Mouse (Mus musculus) forebrain, embryonic 13.5 days (tissue): ENCODE measurements around the gene Tbc1d8b. TPM values are rescaled to one million over a fixed set of nuclear protein-coding genes. Genes with fewer than 3 reads are reported as not detected.
"Not testable (repeated sequence)": the region's sequence is repeated elsewhere in the genome, so short reads cannot be mapped to it uniquely, and the experiment has no call there.

ENCODE experiments used
- ATAC-seq: fragments of 200-750 bp; cut with Nextera tagmentation; 2 replicates; pipeline ENCODE4 v1.8.0; 2017
- H3K27ac ChIP-seq: fragments of 300-500 bp; sonication (generic); 2 replicates; pipeline ENCODE4 v1.5.1; 2015; ENCODE audit warnings: inconsistent platforms, mild to moderate bottlenecking, moderate library complexity
- H3K27me3 ChIP-seq: fragments of 300-500 bp; sonication (generic); 2 replicates; pipeline ENCODE4 v1.6.1; 2015; ENCODE audit warnings: mild to moderate bottlenecking, inconsistent platforms
- H3K36me3 ChIP-seq: fragments of 300-500 bp; sonication (generic); 2 replicates; pipeline ENCODE4 v1.6.1; 2015; ENCODE audit warnings: mild to moderate bottlenecking, inconsistent platforms; ENCODE audit not compliant: poor library complexity, severe bottlenecking
- H3K4me1 ChIP-seq: fragments of 300-500 bp; sonication (generic); 2 replicates; pipeline ENCODE4 v1.6.1; 2015; ENCODE audit warnings: inconsistent platforms
- H3K4me2 ChIP-seq: fragments of 300-500 bp; sonication (generic); 2 replicates; pipeline ENCODE4 v1.6.1; 2015; ENCODE audit warnings: inconsistent platforms, mild to moderate bottlenecking, moderate library complexity
- H3K4me3 ChIP-seq: fragments of 300-500 bp; sonication (generic); 2 replicates; pipeline ENCODE4 v1.5.1; 2015; ENCODE audit warnings: mild to moderate bottlenecking, inconsistent platforms
- H3K9ac ChIP-seq: fragments of 300-500 bp; sonication (generic); 2 replicates; pipeline ENCODE4 v1.6.1; 2015; ENCODE audit warnings: mild to moderate bottlenecking, inconsistent platforms
- H3K9me3 ChIP-seq: fragments of 300-500 bp; sonication (generic); replicated peaks from 2 replicates; pipeline ENCODE4 v1.6.1; 2016; ENCODE audit warnings: inconsistent platforms
- WGBS: fragments of 180-500 bp; shearing (Covaris S2); methylation state at CpG from one replicate; pipeline ENCODE4 v1.1.7; 2015; 5-methylcytosine and 5-hydroxymethylcytosine counted together
- polyA plus RNA-seq: library from polyadenylated mRNA; unstranded; fragments of >200 nt; fragmentation: Nextera tagmentation; extraction: Ambion mirVana; gene quantifications from 2 replicates; pipeline ENCODE4 v1.2.1, GENCODE M21; 2015

The Tbc1d8b gene
- polyA plus RNA-seq, 1 experiment from 2014 or later: 1.2 TPM

- Histone ChIP-seq H3K4me1 (no peaks in the 10 kb centered on the region), H3K9me3 (no peaks in the 10 kb centered on the region), H3K27ac (no peak overlapping the region), H3K36me3 (no peaks in the 10 kb centered on the region), H3K27me3 (no peaks in the 10 kb centered on the region), H3K4me3 (no peak overlapping the region), H3K9ac (no peak overlapping the region), H3K4me2 (no peak overlapping the region)
- ATAC-seq: no peak
- 79% methylated on average over 5 of the region's 5 CpGs for WGBS
Measured at GRCm38 (mm10) chrX:139737066-139737465, 52.3 kb downstream of the Tbc1d8b start.

GRCm38 (mm10) chrX:139751855-139752254, 67.1 kb downstream of the Tbc1d8b start:
- H3K9me3 ChIP-seq: no peaks in the 10 kb centered on the region
- 0% methylated on average over 1 of the region's 1 CpGs for WGBS
- no peak overlapping the region for H3K9ac ChIP-seq
- no peak overlapping the region for H3K4me2 ChIP-seq
- no peaks in the 10 kb centered on the region for H3K4me1 ChIP-seq
- ATAC-seq: no peak
- H3K27ac ChIP-seq: no peak overlapping the region
- H3K27me3 ChIP-seq: no peaks in the 10 kb centered on the region
- no peaks in the 10 kb centered on the region for H3K36me3 ChIP-seq
- H3K4me3 ChIP-seq: no peak overlapping the region

GRCm38 (mm10) chrX:139758634-139759033, 73.8 kb downstream of the Tbc1d8b start:
- H3K36me3 ChIP-seq, H3K27ac ChIP-seq, H3K4me3 ChIP-seq, ATAC-seq, H3K4me2 ChIP-seq, H3K9me3 ChIP-seq, H3K9ac ChIP-seq, H3K27me3 ChIP-seq, H3K4me1 ChIP-seq: not testable (repeated sequence)
- 85% methylated on average over 3 of the region's 3 CpGs for WGBS

- 88% methylated on average over 2 of the region's 2 CpGs for WGBS
- H3K27ac ChIP-seq: no peak overlapping the region
Measured at GRCm38 (mm10) chrX:139762546-139762945, 77.8 kb downstream of the Tbc1d8b start.

GRCm38 (mm10) chrX:139769975-139770637, 85.3 kb downstream of the Tbc1d8b start:
- ATAC-seq: peak; percentile 33; the same call in 1 of the 2 replicates
- Histone ChIP-seq H3K4me2 (no peak overlapping the region), H3K9ac (no peak overlapping the region), H3K9me3 (no peaks in the 10 kb centered on the region), H3K4me1 (no peaks in the 10 kb centered on the region), H3K27ac (no peak overlapping the region), H3K36me3 (no peaks in the 10 kb centered on the region), H3K4me3 (no peak overlapping the region), H3K27me3 (peaks cover 6% of the 10 kb centered on the region; the same call in 1 of the 2 replicates)
- WGBS: 76% methylated on average over 13 of the region's 13 CpGs

More at GRCm38 (mm10) chrX:139762546-139762945, 77.8 kb downstream of the Tbc1d8b start:
- no peak overlapping the region for H3K4me2 ChIP-seq
- ATAC-seq: no peak
- no peak overlapping the region for H3K9ac ChIP-seq
- no peaks in the 10 kb centered on the region for H3K36me3 ChIP-seq
- H3K4me3 ChIP-seq: no peak overlapping the region
- H3K4me1 ChIP-seq: no peaks in the 10 kb centered on the region
- no peaks in the 10 kb centered on the region for H3K27me3 ChIP-seq
- no peaks in the 10 kb centered on the region for H3K9me3 ChIP-seq

GRCm38 (mm10) chrX:139774309-139775083, 89.7 kb downstream of the Tbc1d8b start:
- Histone ChIP-seq H3K36me3 (no peaks in the 10 kb centered on the region), H3K9ac (no peak overlapping the region), H3K4me2 (no peak overlapping the region), H3K27me3 (peaks cover 6% of the 10 kb centered on the region; the same call in 1 of the 2 replicates), H3K27ac (no peak overlapping the region), H3K4me3 (no peak overlapping the region), H3K4me1 (no peaks in the 10 kb centered on the region), H3K9me3 (no peaks in the 10 kb centered on the region)
- ATAC-seq: peak; percentile 53; the same call in 1 of the 2 replicates
- WGBS: 32% methylated on average over 18 of the region's 18 CpGs

GRCm38 (mm10) chrX:139775084-139775612, 90.4 kb downstream of the Tbc1d8b start:
- Histone ChIP-seq H3K4me2 (no peak overlapping the region), H3K27me3 (peaks cover 6% of the 10 kb centered on the region; the same call in 1 of the 2 replicates), H3K36me3 (no peaks in the 10 kb centered on the region), H3K4me1 (no peaks in the 10 kb centered on the region), H3K9me3 (no peaks in the 10 kb centered on the region), H3K27ac (no peak overlapping the region), H3K4me3 (no peak overlapping the region), H3K9ac (no peak overlapping the region)
- 70% methylated on average over 7 of the region's 7 CpGs for WGBS
- ATAC-seq: 0 out of 2 replicates have a peak, but pooled peaks have one; percentile 13

- peaks cover 6% of the 10 kb centered on the region; the same call in 1 of the 2 replicates for H3K27me3 ChIP-seq
- no peak overlapping the region for H3K4me2 ChIP-seq
- no peak overlapping the region for H3K9ac ChIP-seq
- no peaks in the 10 kb centered on the region for H3K4me1 ChIP-seq
- WGBS: 41% methylated on average over 4 of the region's 4 CpGs
- no peak for ATAC-seq
- H3K4me3 ChIP-seq: no peak overlapping the region
- H3K27ac ChIP-seq: no peak overlapping the region
- H3K36me3 ChIP-seq: no peaks in the 10 kb centered on the region
- H3K9me3 ChIP-seq: no peaks in the 10 kb centered on the region
Measured at GRCm38 (mm10) chrX:139777357-139777756, 92.6 kb downstream of the Tbc1d8b start.

GRCm38 (mm10) chrX:139778886-139779285, 94.1 kb downstream of the Tbc1d8b start:
- H3K9ac ChIP-seq: no peak overlapping the region
- H3K4me2 ChIP-seq: no peak overlapping the region
- H3K9me3 ChIP-seq: no peaks in the 10 kb centered on the region
- no peak overlapping the region for H3K27ac ChIP-seq
- 71% methylated on average over 1 of the region's 1 CpGs for WGBS
- ATAC-seq: no peak
- no peak overlapping the region for H3K4me3 ChIP-seq
- H3K36me3 ChIP-seq: no peaks in the 10 kb centered on the region
- 0 out of 2 replicates have a peak, but pooled peaks cover 5% of the 10 kb centered on the region for H3K4me1 ChIP-seq
- H3K27me3 ChIP-seq: peaks cover 6% of the 10 kb centered on the region; the same call in 1 of the 2 replicates

- H3K4me2 ChIP-seq: no peak overlapping the region
- 81% methylated on average over 5 of the region's 5 CpGs for WGBS
- H3K4me1 ChIP-seq: 0 out of 2 replicates have a peak, but pooled peaks cover 5% of the 10 kb centered on the region
- H3K36me3 ChIP-seq: no peaks in the 10 kb centered on the region
- no peak overlapping the region for H3K9ac ChIP-seq
- H3K27me3 ChIP-seq: peaks cover 6% of the 10 kb centered on the region; the same call in 1 of the 2 replicates
- no peak for ATAC-seq
- H3K9me3 ChIP-seq: no peaks in the 10 kb centered on the region
- no peak overlapping the region for H3K27ac ChIP-seq
- H3K4me3 ChIP-seq: no peak overlapping the region
Measured at GRCm38 (mm10) chrX:139779401-139779800, 94.6 kb downstream of the Tbc1d8b start.

- Histone ChIP-seq H3K27ac (no peak overlapping the region), H3K4me1 (0 out of 2 replicates have a peak, but pooled peaks cover 5% of the 10 kb centered on the region), H3K9me3 (no peaks in the 10 kb centered on the region), H3K27me3 (no peaks in the 10 kb centered on the region), H3K4me3 (no peak overlapping the region), H3K4me2 (no peak overlapping the region), H3K36me3 (no peaks in the 10 kb centered on the region), H3K9ac (no peak overlapping the region)
- WGBS: 68% methylated on average over 3 of the region's 3 CpGs
- no peak for ATAC-seq
Measured at GRCm38 (mm10) chrX:139780988-139781387, 96.2 kb downstream of the Tbc1d8b start.

- Histone ChIP-seq H3K27me3 (no peaks in the 10 kb centered on the region), H3K4me2 (no peak overlapping the region), H3K4me3 (no peak overlapping the region), H3K9ac (no peak overlapping the region), H3K4me1 (0 out of 2 replicates have a peak, but pooled peaks cover 5% of the 10 kb centered on the region), H3K36me3 (no peaks in the 10 kb centered on the region), H3K9me3 (no peaks in the 10 kb centered on the region), H3K27ac (no peak overlapping the region)
- 80% methylated on average over 4 of the region's 4 CpGs for WGBS
- no peak for ATAC-seq
Measured at GRCm38 (mm10) chrX:139781563-139781962, 96.8 kb downstream of the Tbc1d8b start.
